Mouse (Mus musculus): ENCODE results near the gene Syf2. TPM values are rescaled to one million over a fixed set of nuclear protein-coding genes. Genes with fewer than 3 reads are reported as not detected.

Gene Syf2
- polyA plus RNA-seq, 1 experiment from 2014 or later = 76.2 TPM

DNA sequence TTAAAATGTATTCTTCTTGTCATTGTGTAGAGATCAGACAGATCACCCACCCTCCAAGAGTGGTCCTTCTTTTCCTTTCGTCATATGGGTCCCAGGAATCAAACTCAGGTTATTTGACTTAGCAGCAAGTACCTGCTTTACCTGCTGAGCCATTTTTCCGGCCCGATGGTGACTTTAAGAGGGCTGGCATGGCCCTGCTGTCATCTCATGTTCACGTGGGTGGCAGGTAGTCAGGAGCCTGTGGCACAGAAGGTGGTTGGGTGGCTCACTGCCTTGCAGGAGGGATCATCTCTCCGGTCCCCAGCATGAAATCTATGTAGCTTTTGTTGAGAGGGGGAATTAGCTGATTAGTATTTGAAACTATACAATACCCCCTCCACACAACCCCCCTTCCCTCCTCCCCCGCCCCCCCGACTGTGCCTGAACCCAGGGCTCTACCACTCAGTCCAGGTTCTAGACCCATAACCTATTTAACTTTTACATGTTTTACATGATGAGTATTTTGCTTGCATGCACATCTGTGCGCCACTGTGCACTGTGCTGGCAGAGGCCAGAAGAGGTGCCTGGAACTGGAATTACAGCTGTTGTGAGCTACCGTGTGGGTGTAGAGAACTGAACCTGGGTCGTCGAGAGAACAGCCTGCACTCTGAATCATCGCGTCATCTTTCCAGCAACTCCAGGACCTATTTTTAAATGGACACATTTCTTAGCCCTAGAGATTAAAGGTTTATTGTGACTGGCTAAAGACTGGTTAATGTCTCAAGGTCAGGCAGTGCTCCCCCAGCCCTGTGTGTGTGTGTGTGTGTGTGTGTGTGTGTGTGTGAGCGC, 15.3 kb upstream of the Syf2 start:
- no peak for ATAC-seq
- no peak for TF ChIP-seq CTCF (IDR thresholded peaks at IDR 0.05; ENCODE audit: low read depth)
- Histone ChIP-seq H3K27me3 (replicated peaks; ENCODE audit: control insufficient read depth, insufficient read depth, low read length) (no peaks in the 10 kb centered on the region), H3K9ac (ENCODE audit: low read depth, low read length) (peak overlapping the region; percentile 91; the same call in 1 of the 2 replicates), H3K9me3 (ENCODE audit: control insufficient read depth) (no peaks in the 10 kb centered on the region), H3K36me3 (ENCODE audit: control insufficient read depth, insufficient read depth) (0 out of 2 replicates have a peak, but pooled peaks cover 9% of the 10 kb centered on the region), H3K27ac (ENCODE audit: low read depth, low read length) (no peak overlapping the region), H3K4me3 (ENCODE audit: low read depth, low read length) (peak overlapping the region; percentile 89), H3K4me2 (replicated peaks; ENCODE audit: low read depth) (peak overlapping the region; percentile 77), H3K4me1 (replicated peaks; ENCODE audit: control insufficient read depth, insufficient read depth, low read length) (no peaks in the 10 kb centered on the region)
- 57% methylated on average over 14 of the region's 14 CpGs for WGBS

DNA sequence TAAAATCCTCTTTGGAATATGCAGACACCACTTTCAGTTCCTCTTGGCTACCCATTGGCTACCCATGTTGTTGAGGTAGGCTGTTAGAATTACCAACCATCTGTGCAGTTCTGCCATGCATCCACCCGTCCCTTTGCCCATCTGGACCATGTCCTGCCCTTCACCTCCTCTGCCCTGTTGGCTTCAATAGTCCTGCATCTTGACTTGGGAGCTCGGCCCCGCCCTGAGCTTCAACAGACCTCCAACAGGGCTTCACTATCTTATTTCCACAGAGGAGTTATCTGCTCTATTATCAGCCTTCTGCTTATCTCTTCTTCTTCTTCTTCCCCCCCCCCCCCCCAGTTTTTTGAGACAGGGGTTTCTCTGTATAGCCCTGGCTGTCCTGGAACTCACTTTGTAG, 13.5 kb upstream of the Syf2 start:
- H3K4me2 ChIP-seq (replicated peaks; ENCODE audit: low read depth) = no peak overlapping the region
- H3K27ac ChIP-seq (ENCODE audit: low read depth, low read length) = no peak overlapping the region
- 0 out of 2 replicates have a peak, but pooled peaks cover 2% of the 10 kb centered on the region for H3K36me3 ChIP-seq (ENCODE audit: control insufficient read depth, insufficient read depth)
- no peak for ATAC-seq
- no peak overlapping the region for H3K9ac ChIP-seq (ENCODE audit: low read depth, low read length)
- H3K27me3 ChIP-seq (replicated peaks; ENCODE audit: control insufficient read depth, insufficient read depth, low read length) = no peaks in the 10 kb centered on the region
- H3K4me3 ChIP-seq (ENCODE audit: low read depth, low read length) = no peak overlapping the region
- WGBS = 72% methylated on average over 3 of the region's 3 CpGs
- H3K4me1 ChIP-seq (replicated peaks; ENCODE audit: control insufficient read depth, insufficient read depth, low read length) = no peaks in the 10 kb centered on the region
- no peak for TF ChIP-seq CTCF (IDR thresholded peaks at IDR 0.05; ENCODE audit: low read depth)
- no peaks in the 10 kb centered on the region for H3K9me3 ChIP-seq (ENCODE audit: control insufficient read depth)

- no peak for TF ChIP-seq CTCF (IDR thresholded peaks at IDR 0.05; ENCODE audit: low read depth)
- no peak overlapping the region for H3K9ac ChIP-seq (ENCODE audit: low read depth, low read length)
- H3K36me3 ChIP-seq (ENCODE audit: control insufficient read depth, insufficient read depth) = no peaks in the 10 kb centered on the region
- peaks cover 4% of the 10 kb centered on the region; the same call in 1 of the 2 replicates for H3K4me1 ChIP-seq (replicated peaks; ENCODE audit: control insufficient read depth, insufficient read depth, low read length)
- no peak overlapping the region for H3K4me3 ChIP-seq (ENCODE audit: low read depth, low read length)
- no peaks in the 10 kb centered on the region for H3K27me3 ChIP-seq (replicated peaks; ENCODE audit: control insufficient read depth, insufficient read depth, low read length)
- H3K9me3 ChIP-seq (ENCODE audit: control insufficient read depth) = no peaks in the 10 kb centered on the region
- no peak overlapping the region for H3K4me2 ChIP-seq (replicated peaks; ENCODE audit: low read depth)
- H3K27ac ChIP-seq (ENCODE audit: low read depth, low read length) = no peak overlapping the region
- no peak for ATAC-seq
- WGBS = 51% methylated on average over 7 of the region's 7 CpGs
Measured at GRCm38 (mm10) chr4:134918381-134918780, 12.3 kb upstream of the Syf2 start.

DNA sequence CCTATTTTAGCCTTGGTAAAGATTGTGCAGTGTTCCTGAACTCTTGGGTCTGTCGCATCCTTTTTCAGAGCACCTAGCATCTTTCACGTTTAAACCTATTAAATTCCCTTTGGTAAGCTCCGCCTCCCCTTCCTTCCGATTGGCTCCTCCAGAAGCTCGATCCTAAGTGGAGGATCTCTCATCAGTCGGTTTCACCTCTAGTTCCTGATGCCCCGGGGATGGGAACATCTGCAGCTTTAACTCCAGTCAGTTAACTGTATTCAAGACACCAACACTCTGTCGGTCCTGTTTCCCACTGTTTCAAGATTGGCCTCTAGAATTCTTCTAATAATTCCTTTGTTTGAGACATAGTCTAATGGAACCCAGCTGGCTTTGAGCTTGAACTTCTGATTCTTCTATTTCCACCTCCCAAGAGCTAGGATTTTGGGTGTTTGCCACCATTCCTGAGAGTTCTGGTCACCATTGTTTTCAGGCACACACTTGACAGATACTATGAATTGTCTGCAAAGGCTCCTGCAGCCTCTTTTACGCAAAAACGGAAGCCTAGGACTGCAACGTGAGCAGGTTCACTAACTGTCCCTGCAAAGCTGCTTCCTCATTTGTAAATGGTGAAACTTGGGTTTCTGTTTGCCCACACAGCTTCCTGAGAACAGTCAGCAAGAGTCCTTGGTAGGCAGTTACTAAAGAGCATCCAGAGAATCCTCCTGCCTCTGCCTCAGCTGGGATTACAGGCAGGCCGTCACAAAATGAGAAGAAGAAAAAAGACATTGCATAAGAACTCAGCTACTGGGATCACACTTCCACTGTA, 10.8 kb upstream of the Syf2 start:
- Histone ChIP-seq H3K27ac (ENCODE audit: low read depth, low read length) (no peak overlapping the region), H3K9ac (ENCODE audit: low read depth, low read length) (no peak overlapping the region), H3K27me3 (replicated peaks; ENCODE audit: control insufficient read depth, insufficient read depth, low read length) (no peaks in the 10 kb centered on the region), H3K4me3 (ENCODE audit: low read depth, low read length) (no peak overlapping the region), H3K9me3 (ENCODE audit: control insufficient read depth) (no peaks in the 10 kb centered on the region), H3K36me3 (ENCODE audit: control insufficient read depth, insufficient read depth) (no peaks in the 10 kb centered on the region; the same call in 1 of the 2 replicates), H3K4me2 (replicated peaks; ENCODE audit: low read depth) (no peak overlapping the region), H3K4me1 (replicated peaks; ENCODE audit: control insufficient read depth, insufficient read depth, low read length) (peaks cover 4% of the 10 kb centered on the region; the same call in 1 of the 2 replicates)
- no peak for ATAC-seq
- WGBS = 41% methylated on average over 12 of the region's 12 CpGs
- no peak for TF ChIP-seq CTCF (IDR thresholded peaks at IDR 0.05; ENCODE audit: low read depth)

DNA sequence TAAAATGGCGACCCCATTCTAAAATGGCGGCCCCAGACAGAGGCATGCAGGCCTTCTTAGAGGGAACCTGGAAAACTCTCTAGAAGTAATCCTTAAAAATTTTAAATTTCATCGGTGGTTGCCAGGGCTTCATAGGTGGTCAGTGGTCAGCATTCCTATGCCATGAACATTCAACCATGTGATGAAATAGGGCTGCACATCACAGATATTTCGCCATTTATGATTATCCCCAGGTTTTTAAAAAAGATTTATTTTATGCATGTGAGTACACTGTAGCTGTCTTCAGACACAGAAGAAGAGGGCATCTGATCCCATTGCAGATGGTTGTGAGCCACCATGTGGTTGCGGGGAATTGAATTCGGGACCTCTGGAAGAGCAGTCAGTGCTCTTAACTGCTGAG, 10.1 kb upstream of the Syf2 start:
- Histone ChIP-seq H3K4me2 (replicated peaks; ENCODE audit: low read depth) (no peak overlapping the region), H3K4me1 (replicated peaks; ENCODE audit: control insufficient read depth, insufficient read depth, low read length) (peaks cover 6% of the 10 kb centered on the region; the same call in 1 of the 2 replicates), H3K36me3 (ENCODE audit: control insufficient read depth, insufficient read depth) (peaks cover 6% of the 10 kb centered on the region), H3K27ac (ENCODE audit: low read depth, low read length) (no peak overlapping the region), H3K9me3 (ENCODE audit: control insufficient read depth) (no peaks in the 10 kb centered on the region), H3K9ac (ENCODE audit: low read depth, low read length) (no peak overlapping the region), H3K27me3 (replicated peaks; ENCODE audit: control insufficient read depth, insufficient read depth, low read length) (no peaks in the 10 kb centered on the region), H3K4me3 (ENCODE audit: low read depth, low read length) (no peak overlapping the region)
- no peak for ATAC-seq
- no peak for TF ChIP-seq CTCF (IDR thresholded peaks at IDR 0.05; ENCODE audit: low read depth)
- WGBS = 97% methylated on average over 6 of the region's 6 CpGs

DNA sequence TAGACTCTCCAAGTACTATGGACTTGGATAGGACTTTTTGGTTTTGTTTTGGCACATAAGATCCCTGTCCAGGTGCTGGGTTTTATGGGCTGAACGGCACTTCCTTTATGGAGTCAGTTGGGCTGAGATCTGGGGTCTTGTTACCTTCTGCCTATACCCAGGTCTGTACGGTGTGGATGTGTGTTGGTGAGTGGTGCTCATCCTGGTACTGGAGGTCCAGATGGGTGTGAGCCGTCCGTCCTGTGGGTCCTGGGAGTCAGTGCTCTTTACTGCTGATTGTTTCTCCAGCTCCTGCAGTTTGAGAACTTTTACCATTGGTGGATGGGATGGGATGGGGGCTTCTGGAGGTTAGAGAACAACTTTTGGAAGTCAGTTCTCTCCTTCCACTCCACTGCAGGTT, 9.0 kb upstream of the Syf2 start:
- Histone ChIP-seq H3K4me1 (replicated peaks; ENCODE audit: control insufficient read depth, insufficient read depth, low read length) (peaks cover 6% of the 10 kb centered on the region; the same call in 1 of the 2 replicates), H3K9ac (ENCODE audit: low read depth, low read length) (no peak overlapping the region), H3K4me2 (replicated peaks; ENCODE audit: low read depth) (no peak overlapping the region), H3K27ac (ENCODE audit: low read depth, low read length) (no peak overlapping the region), H3K27me3 (replicated peaks; ENCODE audit: control insufficient read depth, insufficient read depth, low read length) (no peaks in the 10 kb centered on the region), H3K4me3 (ENCODE audit: low read depth, low read length) (no peak overlapping the region), H3K36me3 (ENCODE audit: control insufficient read depth, insufficient read depth) (peaks cover 16% of the 10 kb centered on the region), H3K9me3 (ENCODE audit: control insufficient read depth) (no peaks in the 10 kb centered on the region)
- ATAC-seq = no peak
- 96% methylated on average over 4 of the region's 4 CpGs for WGBS
- TF ChIP-seq CTCF (IDR thresholded peaks at IDR 0.05; ENCODE audit: low read depth) = no peak

All from intestine, postnatal 0 days (tissue).